Mouse (Mus musculus): ENCODE measurements around the gene Ficd.

GRCm38 (mm10) chr5:113779569-113779968 lies 44.0 kb downstream of the Ficd start:
- TF ChIP-seq CTCF (IDR thresholded peaks at IDR 0.05; ENCODE audit: borderline replicate concordance, extremely low read depth, insufficient read depth, insufficient read length) (no peak), POLR2A (IDR thresholded peaks at IDR 0.05; ENCODE audit: borderline replicate concordance, extremely low read depth, insufficient read depth, insufficient read length, poor library complexity, severe bottlenecking) (no peak)
